Mouse (Mus musculus) liver, adult 2 months (tissue): ENCODE data around the gene Hk3.

Experiments used
- CTCF ChIP-seq: fragments of 200-500 bp; IDR thresholded peaks from 2 replicates; pipeline ENCODE4 v1.5.1; 2011; ENCODE audit warnings: low read depth, low read length, control low read depth
- POLR2A ChIP-seq: fragments of 200-500 bp; IDR thresholded peaks from 2 replicates; pipeline ENCODE4 v1.6.1; 2011; ENCODE audit warnings: low read length, control low read depth; ENCODE audit not compliant: insufficient read depth; ENCODE audit errors: extremely low read depth

DNA sequence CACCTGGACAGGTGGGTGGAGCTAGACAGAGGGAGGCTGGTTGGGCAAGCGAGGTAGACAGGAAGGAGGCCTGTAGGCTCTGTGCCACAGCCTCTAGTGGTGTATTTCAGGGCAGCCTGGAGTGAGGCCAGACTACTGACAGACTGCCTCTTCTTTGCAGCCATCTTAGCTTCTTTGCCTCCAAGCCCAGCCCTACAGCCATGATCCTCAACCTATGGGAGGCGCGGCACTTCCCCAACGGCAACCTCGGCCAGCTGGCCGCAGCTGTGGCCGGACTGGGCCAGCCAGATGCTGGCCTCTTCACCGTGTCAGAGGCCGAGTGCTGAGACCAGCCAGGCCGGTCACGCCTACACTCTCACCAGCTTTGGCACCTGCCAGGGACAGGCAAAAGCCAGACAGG, 16.5 kb downstream of the Hk3 start:
- TF ChIP-seq CTCF (no peak), POLR2A (no peak)
